Mouse (Mus musculus): ENCODE data around the gene Tlx2. TPM values are rescaled to one million over a fixed set of nuclear protein-coding genes. Genes with fewer than 3 reads are reported as not detected.

Gene Tlx2
- polyA plus RNA-seq, 1 experiment, result not detected

- no peak for DNase-seq (ENCODE audit: low read depth)
These were observed 46.3 kb downstream of the Tlx2 start for GRCm38 (mm10) chr6:83023786-83024185.

- DNase-seq (ENCODE audit: low read depth), result no peak
These were observed 47.1 kb downstream of the Tlx2 start for GRCm38 (mm10) chr6:83023008-83023407.

GRCm38 (mm10) chr6:83020836-83021593 is 49.1 kb downstream of the Tlx2 start:
- no peak for DNase-seq (ENCODE audit: low read depth)

- no peak for DNase-seq (ENCODE audit: low read depth)
These were observed 50.0 kb downstream of the Tlx2 start for GRCm38 (mm10) chr6:83020121-83020520.

- DNase-seq (ENCODE audit: low read depth), result no peak
These were observed 51.0 kb downstream of the Tlx2 start for GRCm38 (mm10) chr6:83019044-83019443.

Other genes starting within 250 kb of the Tlx2 start
- gene Sema4f, start 130.5 kb downstream of the Tlx2 start, polyA plus RNA-seq (2012; rRNA removed), result 0.62 and 0.66 TPM in 2 replicates
- gene M1ap, start 123.4 kb downstream of the Tlx2 start, polyA plus RNA-seq (2012; rRNA removed), result 3.7 and 4.2 TPM in 2 replicates
- 26.9 and 28.3 TPM in 2 replicates for gene Dok1, start 36.8 kb downstream of the Tlx2 start, polyA plus RNA-seq (2012; rRNA removed)
- 9.8 and 12.1 TPM in 2 replicates for gene Loxl3, start 36.1 kb downstream of the Tlx2 start, polyA plus RNA-seq (2012; rRNA removed)
- gene Aup1, start 15.8 kb downstream of the Tlx2 start, polyA plus RNA-seq (2012; rRNA removed), result 269 and 309 TPM in 2 replicates
- 38.5 and 44.7 TPM in 2 replicates for gene Htra2, start 15.0 kb downstream of the Tlx2 start, polyA plus RNA-seq (2012; rRNA removed)
- 1.3 and 1.4 TPM in 2 replicates for gene Dqx1, start 12.4 kb downstream of the Tlx2 start, polyA plus RNA-seq (2012; rRNA removed)
- gene Pcgf1, start 7.6 kb upstream of the Tlx2 start, polyA plus RNA-seq (2012; rRNA removed), result 15.8 and 23.1 TPM in 2 replicates
- 1.9 and 2.5 TPM in 2 replicates for gene Lbx2, start 16.1 kb upstream of the Tlx2 start, polyA plus RNA-seq (2012; rRNA removed)
- 5.8 and 6.5 TPM in 2 replicates for gene Ccdc142, start 31.3 kb upstream of the Tlx2 start, polyA plus RNA-seq (2012; rRNA removed)
- gene Gm42688, start 31.3 kb upstream of the Tlx2 start, polyA plus RNA-seq (2012; rRNA removed), result 4.0 and 4.4 TPM in 2 replicates
- 71.5 and 89.4 TPM in 2 replicates for gene Mrpl53, start 38.7 kb upstream of the Tlx2 start, polyA plus RNA-seq (2012; rRNA removed)
- 55.3 and 56.3 TPM in 2 replicates for gene Mogs, start 45.2 kb upstream of the Tlx2 start, polyA plus RNA-seq (2012; rRNA removed)
- gene Wbp1, start 51.3 kb upstream of the Tlx2 start, polyA plus RNA-seq (2012; rRNA removed), result 187 and 193 TPM in 2 replicates
- 17.1 and 30.1 TPM in 2 replicates for gene Ino80b, start 55.1 kb upstream of the Tlx2 start, polyA plus RNA-seq (2012; rRNA removed)
- gene Rtkn, start 65.2 kb upstream of the Tlx2 start, polyA plus RNA-seq (2012; rRNA removed), result 30.2 and 41.3 TPM in 2 replicates
- gene Wdr54, start 86.1 kb upstream of the Tlx2 start, polyA plus RNA-seq (2012; rRNA removed), result 2.9 and 3.6 TPM in 2 replicates
- gene 1700003E16Rik, start 86.1 kb upstream of the Tlx2 start, polyA plus RNA-seq (2012; rRNA removed), result 2.7 and 4.4 TPM in 2 replicates
- 101 and 114 TPM in 2 replicates for gene Dctn1, start 95.6 kb upstream of the Tlx2 start, polyA plus RNA-seq (2012; rRNA removed)
- gene Slc4a5, start 149.5 kb upstream of the Tlx2 start, polyA plus RNA-seq (2012; rRNA removed), result 0.96 and 2.3 TPM in 2 replicates

Data from gonadal fat pad, adult 2 months (tissue).